Mouse (Mus musculus) C2C12 (cell line): ENCODE data around the gene Atp8b2.

ENCODE experiments used
- CEBPB ChIP-seq: IDR thresholded peaks from one replicate; pipeline ENCODE4 v1.6.1; 2011; ENCODE audit warnings: low read depth, mild to moderate bottlenecking, control low read depth, moderate library complexity
- CTCF ChIP-seq: IDR thresholded peaks from one replicate; pipeline ENCODE4 v1.5.1; 2011; ENCODE audit not compliant: control insufficient read depth, insufficient read depth, insufficient read length

DNA sequence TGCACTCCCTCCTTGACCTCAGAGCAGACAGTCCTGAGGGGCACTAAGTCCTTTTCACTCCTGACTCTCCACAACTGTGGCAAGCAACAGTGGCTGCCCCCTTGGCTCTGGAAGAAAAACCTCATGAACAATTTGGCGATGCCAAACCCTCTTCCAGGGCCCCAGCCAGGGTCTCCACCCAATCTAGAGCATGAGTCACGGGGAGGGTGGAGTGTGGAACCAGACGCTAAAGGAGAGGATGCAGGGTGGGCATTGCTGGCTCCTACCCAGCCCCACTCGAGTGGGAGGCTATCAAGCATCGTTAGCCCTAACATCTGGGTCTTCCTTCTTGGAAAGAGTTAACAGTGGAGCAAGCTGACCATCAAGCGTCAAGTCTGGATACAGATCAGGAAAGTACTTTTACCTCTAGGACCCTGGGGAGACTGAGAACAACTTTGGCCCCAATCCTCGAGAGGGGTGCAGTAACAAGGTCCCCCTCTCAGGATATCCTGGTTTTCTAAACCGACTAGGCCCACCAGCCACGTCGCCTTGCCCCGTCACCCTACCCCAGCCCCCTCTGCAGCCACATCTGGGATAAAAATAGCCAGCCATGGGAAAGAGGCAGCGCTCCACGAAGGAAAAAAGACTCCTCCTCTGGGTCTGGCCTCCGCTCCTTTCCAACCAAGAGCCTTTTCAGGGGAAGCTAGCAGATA is 1.1 kb downstream of the Atp8b2 start:
- TF ChIP-seq CEBPB, result no peak
- no peak for TF ChIP-seq CTCF
